Mouse (Mus musculus): Measurements from ENCODE around the gene Rac1.

- TF ChIP-seq CHD2 (IDR thresholded peaks at IDR 0.05; ENCODE audit: low read depth, low read length) (no peak), ZC3H11A (IDR thresholded peaks at IDR 0.05; ENCODE audit: borderline replicate concordance, low read depth, low read length) (no peak), HCFC1 (IDR thresholded peaks at IDR 0.05; ENCODE audit: borderline replicate concordance, insufficient read depth, low read length) (no peak)
Observed at GRCm38 (mm10) chr5:143502899-143503557, 24.8 kb downstream of the Rac1 start.

All from ES-E14 (cell line).